Mouse (Mus musculus) testis, adult 10 weeks (tissue): Measurements from ENCODE around the gene Syndig1. TPM values are rescaled to one million over a fixed set of nuclear protein-coding genes. Genes with fewer than 3 reads are reported as not detected.

Source experiments
- polyA plus RNA-seq: library from polyadenylated mRNA; stranded (reverse); fragments of 350-450 nt; fragmentation: Illumina TruSeq; extraction: RNeasy Lipid Tissue Mini Kit (QIAGEN cat#74804); gene quantifications from one replicate; pipeline ENCODE4 v1.2.3, GENCODE M21; 2014; ENCODE audit warnings: low read depth, low replicate concordance

The Syndig1 gene
- polyA plus RNA-seq = not detected

GRCm38 (mm10) chr2:149828911-149829310 is at the start of gene Syndig1:
Syndig1 (plus strand) TSS chr2:149829211.

GRCm38 (mm10) chr2:149830536-149831458 is 1.8 kb downstream of the Syndig1 start, which contains the start of gene C530025M09Rik:
C530025M09Rik (minus strand) TSS chr2:149831213.

Other genes starting within 250 kb of the Syndig1 start
- gene C530025M09Rik, start 2.0 kb downstream of the Syndig1 start, polyA plus RNA-seq = not detected